Mouse (Mus musculus) liver (tissue): ENCODE measurements around the gene Klra3.
"Not testable (repeated sequence)": the region's sequence is repeated elsewhere in the genome, so short reads cannot be mapped to it uniquely, and the experiment has no call there.

ENCODE experiments used
- DNase-seq: peaks from one replicate; pipeline ENCODE4 v3.0.0-alpha.2; 2020; ENCODE audit warnings: mixed read lengths

The Klra3 gene

DNA sequence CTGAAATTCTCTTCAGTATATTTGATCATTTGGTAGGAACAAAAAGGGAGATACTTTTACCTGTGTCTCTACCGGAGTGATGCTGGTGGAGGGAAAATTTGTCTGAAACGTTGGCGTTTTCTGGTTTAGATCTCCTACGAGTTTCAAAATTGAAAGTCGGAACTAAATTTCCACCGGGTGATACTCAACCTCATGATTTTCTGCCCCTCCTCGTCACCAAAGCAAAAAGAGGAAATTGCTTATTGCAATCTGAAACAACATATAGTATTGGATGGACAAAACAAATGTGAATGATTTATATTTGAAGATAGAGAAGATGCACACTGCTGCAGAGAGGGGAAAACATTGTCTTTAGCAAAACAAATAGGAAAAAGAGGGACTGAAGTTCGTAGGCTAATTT, at the start of gene Klra3:
Klra3 (minus strand) TSS at position 164 of the 400 bp plus-strand sequence.
- no peak for DNase-seq

DNA sequence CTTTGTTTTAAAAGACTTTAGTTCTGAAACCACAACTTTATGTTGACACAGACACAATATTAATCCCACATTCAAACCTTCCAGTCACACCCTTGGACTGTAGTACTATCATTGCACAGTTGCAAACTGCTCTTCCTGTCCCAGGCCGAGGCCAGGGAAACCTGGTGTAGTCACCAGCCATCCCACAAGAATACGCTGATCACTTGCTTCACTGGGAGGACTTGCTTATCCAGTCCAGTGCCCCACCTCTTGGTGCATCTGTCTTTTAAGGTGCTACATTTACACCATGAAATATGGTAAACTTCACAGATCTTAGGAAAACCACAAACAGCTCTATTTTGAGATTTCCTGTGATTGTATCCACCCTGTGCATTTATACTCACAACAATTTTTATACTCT, 49.4 kb upstream of the Klra3 start, which contains the start of gene Klra1:
Klra1 (minus strand) TSS at position 125 of the 400 bp plus-strand sequence.
- no peak for DNase-seq

DNA sequence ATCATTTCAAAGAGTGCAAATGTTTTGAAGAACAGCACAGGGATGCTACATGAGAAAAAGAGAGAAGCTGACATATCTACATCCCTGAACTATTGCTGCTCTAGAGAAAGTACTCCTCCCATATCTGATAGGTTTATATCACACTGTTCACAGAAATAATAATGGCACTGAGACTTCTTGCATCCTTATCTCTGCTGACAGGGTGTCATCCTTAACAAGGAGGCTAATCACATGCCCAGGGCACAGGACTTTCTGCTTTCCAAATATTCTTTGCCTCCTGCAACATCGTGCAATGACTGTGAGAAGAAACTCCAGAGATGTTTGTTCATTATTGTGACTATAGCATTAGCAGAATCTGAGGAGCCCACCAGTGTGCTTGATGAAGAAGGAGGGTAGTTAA, 48.4 kb upstream of the Klra3 start:
- no peak for DNase-seq

DNA sequence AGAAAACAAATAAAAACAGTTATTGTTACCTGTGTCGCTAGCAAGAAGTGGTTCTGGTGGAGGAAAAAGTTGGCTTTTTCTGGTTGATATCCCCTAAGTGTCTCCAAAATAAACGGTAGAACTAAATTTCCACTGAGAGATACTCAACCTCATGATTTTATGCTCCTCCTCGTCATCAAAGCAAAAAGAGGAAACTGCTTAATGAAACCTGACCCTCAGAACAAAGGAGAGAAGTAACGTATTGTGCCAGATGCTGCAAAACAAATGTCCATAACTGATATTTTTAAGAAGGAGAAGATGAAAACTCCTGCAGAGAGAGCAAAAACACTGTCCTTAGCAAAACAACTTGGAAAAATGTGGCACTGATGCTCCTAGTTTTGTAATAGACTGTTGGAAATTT, 45.0 kb upstream of the Klra3 start:
- no peak for DNase-seq

DNA sequence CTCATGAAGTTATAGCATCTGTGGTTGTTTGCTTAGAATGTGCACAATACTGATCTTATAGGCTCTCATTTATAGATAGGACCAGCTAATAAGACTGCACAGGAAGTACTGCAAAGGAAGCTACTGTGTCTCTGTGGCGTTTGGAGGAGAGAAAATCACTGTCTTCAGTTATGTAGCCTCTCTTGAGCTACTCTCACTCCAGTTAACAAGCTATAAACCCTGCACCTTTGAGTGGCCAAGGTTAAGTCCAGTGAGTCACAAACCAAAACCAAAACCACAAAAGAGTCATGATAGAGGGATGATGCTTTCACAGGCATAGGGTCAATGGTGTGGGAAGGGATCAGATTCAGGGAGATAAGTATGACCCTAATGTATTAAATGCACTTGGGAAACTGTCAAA, 8.0 kb upstream of the Klra3 start:
- not testable (repeated sequence) for DNase-seq

DNA sequence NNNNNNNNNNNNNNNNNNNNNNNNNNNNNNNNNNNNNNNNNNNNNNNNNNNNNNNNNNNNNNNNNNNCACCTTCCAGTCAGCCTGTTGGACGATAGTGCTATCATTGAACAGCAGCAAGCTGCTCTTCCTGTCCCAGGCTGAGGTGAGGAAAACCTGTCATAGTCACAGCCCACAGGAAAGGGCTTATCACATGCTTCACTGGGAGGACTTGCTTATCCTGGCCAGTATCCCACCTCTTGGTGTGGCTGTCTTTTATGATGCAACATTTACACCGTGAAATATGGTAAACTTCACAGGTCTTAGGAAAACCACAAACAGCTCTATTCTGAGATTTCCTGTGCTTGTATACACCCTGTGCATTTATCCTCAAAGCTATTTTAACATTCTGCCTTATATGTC, 4.6 kb upstream of the Klra3 start:
- not testable (repeated sequence) for DNase-seq

DNA sequence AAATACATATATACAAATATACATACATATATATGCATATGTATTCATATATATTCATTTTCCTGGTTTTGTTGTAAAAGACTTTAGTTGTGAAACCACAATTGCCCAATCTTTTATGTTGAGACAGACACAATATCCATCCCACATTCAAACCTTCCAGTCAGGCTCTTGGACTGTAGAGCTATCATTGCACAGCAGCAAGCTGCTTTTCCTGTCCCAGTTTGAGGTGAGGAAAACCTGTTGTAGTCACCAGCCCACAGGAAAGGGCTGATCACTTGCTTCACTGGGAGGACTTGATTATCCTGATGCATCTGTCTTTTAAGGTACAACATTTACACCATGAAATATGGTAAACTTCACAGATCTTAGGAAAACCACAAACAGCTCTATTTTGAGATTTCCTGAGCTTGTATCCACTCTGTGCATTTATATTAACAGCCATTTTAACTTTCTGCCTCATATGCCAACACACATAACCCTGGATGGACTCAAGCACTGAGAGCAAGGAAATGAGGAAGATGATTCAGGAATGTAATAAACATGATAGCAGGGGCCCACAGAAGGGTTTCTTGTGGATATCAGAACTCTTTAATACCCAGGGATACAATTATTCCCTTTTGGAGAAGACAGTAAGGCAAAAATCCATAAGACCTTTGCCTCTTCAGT, 49.3 kb downstream of the Klra3 start:
- no peak for DNase-seq

DNA sequence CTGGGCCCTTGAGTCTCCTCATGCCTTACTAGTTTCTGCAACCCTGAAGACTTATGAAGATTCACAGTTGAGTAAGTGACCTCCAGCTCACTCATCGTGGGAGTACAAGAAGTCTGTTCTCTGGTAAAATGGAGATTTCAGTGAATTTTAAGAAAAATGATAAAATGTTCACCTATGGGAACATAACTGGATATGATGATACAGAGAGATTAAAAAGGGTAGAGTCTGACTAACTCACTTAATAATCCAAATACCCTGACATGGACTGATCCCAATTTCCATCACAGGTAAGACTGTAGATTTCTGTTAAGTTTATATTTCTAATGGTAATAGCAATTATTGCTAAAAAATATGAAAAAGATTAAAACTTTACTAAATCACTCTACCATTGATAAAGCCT, 55.5 kb downstream of the Klra3 start, which contains the start of gene Klra10:
Klra10 (minus strand) TSS at position 101 of the 400 bp plus-strand sequence.
- not testable (repeated sequence) for DNase-seq
